Mouse (Mus musculus) G1E (cell line): ENCODE data around the gene Cd9. TPM values are rescaled to one million over a fixed set of nuclear protein-coding genes. Genes with fewer than 3 reads are reported as not detected.

Experiments used
- ATAC-seq: 2 replicates; pipeline ENCODE4 v1.8.0; 2016; ENCODE audit warnings: mild to moderate bottlenecking; ENCODE audit not compliant: insufficient number of reproducible peaks, poor library complexity, low FRiP score, severe bottlenecking; ENCODE audit errors: extremely low read depth
- DNase-seq: peaks from one replicate; pipeline ENCODE4 v3.0.0; 2012; ENCODE audit warnings: low spot score
- H3K27me3 ChIP-seq: 2 replicates; pipeline ENCODE4 v1.6.1; 2012; ENCODE audit warnings: mild to moderate bottlenecking, low read length, inconsistent platforms; ENCODE audit not compliant: insufficient read depth
- H3K36me3 ChIP-seq: replicated peaks from 2 replicates; pipeline ENCODE3; 2012; ENCODE audit warnings: mild to moderate bottlenecking, inconsistent platforms
- H3K4me1 ChIP-seq: 2 replicates; pipeline ENCODE4 v1.6.1; 2012; ENCODE audit warnings: low read depth, low read length, inconsistent platforms, mixed read lengths; ENCODE audit not compliant: insufficient read depth
- H3K4me3 ChIP-seq: 2 replicates; pipeline ENCODE4 v1.5.1; 2012; ENCODE audit warnings: low read depth, mild to moderate bottlenecking, inconsistent platforms, low read length, moderate library complexity, mixed read lengths
- H3K9me3 ChIP-seq: replicated peaks from 2 replicates; pipeline ENCODE4 v1.6.1; 2012; ENCODE audit warnings: inconsistent platforms
- CTCF ChIP-seq: IDR thresholded peaks from 2 replicates; pipeline ENCODE4 v1.5.1; 2012; ENCODE audit warnings: low read depth, low read length, inconsistent platforms, mixed read lengths
- GATA1 ChIP-seq: IDR thresholded peaks from 2 replicates; pipeline ENCODE4 v1.6.1; 2012; ENCODE audit warnings: borderline replicate concordance, low read length, inconsistent platforms, mixed read lengths
- GATA2 ChIP-seq: IDR thresholded peaks from 2 replicates; pipeline ENCODE4 v1.6.1; 2012; ENCODE audit warnings: low read depth, low read length, inconsistent platforms, borderline replicate concordance
- POLR2AphosphoS5 ChIP-seq: IDR thresholded peaks from 2 replicates; pipeline ENCODE4 v1.6.1; 2012; ENCODE audit warnings: low read depth, low read length, inconsistent platforms; ENCODE audit not compliant: insufficient replicate concordance
- TAL1 ChIP-seq: conservative IDR thresholded peaks from 2 replicates; pipeline ENCODE4 v1.6.1; 2012; ENCODE audit warnings: low read depth, low read length, inconsistent platforms, mixed read lengths
- polyA plus RNA-seq: library from polyadenylated mRNA; stranded (reverse); fragments of >175 nt; gene quantifications from 2 replicates; pipeline ENCODE4 v1.2.3, GENCODE M21; 2012
- total RNA-seq, 2 experiments: library from RNA; stranded (forward) in 1 of 2; stranded (reverse) in 1 of 2; fragments of 200-1000 nt in 1 of 2; fragments of >200 nt in 1 of 2; fragmentation: Nextera tagmentation in 1 of 2; gene quantifications; 2 replicates each; pipeline ENCODE4 v1.2.3; 2014 to 2017

The Cd9 gene
- total and polyA plus RNA-seq, 3 experiments = not detected

GRCm38 (mm10) chr6:125506427-125506826, 11.8 kb upstream of the Cd9 start:
- DNase-seq (no peak), ATAC-seq (no peak)
- TF ChIP-seq TAL1 (no peak), CTCF (no peak), POLR2AphosphoS5 (no peak), GATA1 (no peak), GATA2 (no peak)
- Histone ChIP-seq H3K9me3 (peaks cover 61% of the 10 kb centered on the region), H3K4me3 (no peak overlapping the region), H3K36me3 (no peaks in the 10 kb centered on the region), H3K27me3 (no peaks in the 10 kb centered on the region), H3K4me1 (no peaks in the 10 kb centered on the region)

GRCm38 (mm10) chr6:125504622-125505355, 10.2 kb upstream of the Cd9 start:
- no peak for DNase-seq
- Histone ChIP-seq H3K4me1 (no peaks in the 10 kb centered on the region), H3K27me3 (no peaks in the 10 kb centered on the region), H3K36me3 (no peaks in the 10 kb centered on the region), H3K9me3 (peaks cover 56% of the 10 kb centered on the region), H3K4me3 (no peak overlapping the region)
- no peak for ATAC-seq
- TF ChIP-seq GATA2 (no peak), CTCF (no peak), TAL1 (no peak), POLR2AphosphoS5 (no peak), GATA1 (no peak)

GRCm38 (mm10) chr6:125503186-125503802, 8.7 kb upstream of the Cd9 start:
- ATAC-seq (no peak), DNase-seq (no peak)
- H3K9me3 ChIP-seq = peaks cover 58% of the 10 kb centered on the region
- no peaks in the 10 kb centered on the region for H3K36me3 ChIP-seq
- H3K4me3 ChIP-seq = no peak overlapping the region
- TF ChIP-seq GATA1 (no peak), TAL1 (no peak), POLR2AphosphoS5 (no peak)
- H3K4me1 ChIP-seq = no peaks in the 10 kb centered on the region
- H3K27me3 ChIP-seq = no peaks in the 10 kb centered on the region

- Histone ChIP-seq H3K9me3 (peaks cover 65% of the 10 kb centered on the region), H3K36me3 (no peaks in the 10 kb centered on the region), H3K27me3 (no peaks in the 10 kb centered on the region), H3K4me3 (no peak overlapping the region), H3K4me1 (no peaks in the 10 kb centered on the region)
- DNase-seq (no peak), ATAC-seq (no peak)
- TF ChIP-seq POLR2AphosphoS5 (no peak), CTCF (0 out of 2 replicates have a peak, but pooled peaks have one; percentile 19)
Observed at GRCm38 (mm10) chr6:125498062-125498461, 3.5 kb upstream of the Cd9 start.

GRCm38 (mm10) chr6:125496417-125496816, 1.8 kb upstream of the Cd9 start:
- no peak overlapping the region for H3K4me3 ChIP-seq
- ATAC-seq (no peak), DNase-seq (no peak)
- H3K4me1 ChIP-seq = no peaks in the 10 kb centered on the region
- peaks cover 73% of the 10 kb centered on the region for H3K9me3 ChIP-seq
- no peaks in the 10 kb centered on the region for H3K27me3 ChIP-seq
- no peaks in the 10 kb centered on the region for H3K36me3 ChIP-seq
- no peak for TF ChIP-seq TAL1
- no peak for TF ChIP-seq GATA2
- TF ChIP-seq CTCF = no peak
- no peak for TF ChIP-seq POLR2AphosphoS5
- TF ChIP-seq GATA1 = no peak

- no peaks in the 10 kb centered on the region for H3K36me3 ChIP-seq
- no peaks in the 10 kb centered on the region for H3K4me1 ChIP-seq
- ATAC-seq = no peak
- H3K9me3 ChIP-seq = peaks cover 75% of the 10 kb centered on the region
- no peaks in the 10 kb centered on the region for H3K27me3 ChIP-seq
- H3K4me3 ChIP-seq = no peak overlapping the region
- no peak for DNase-seq
- TF ChIP-seq TAL1 (no peak), GATA1 (no peak), GATA2 (no peak), CTCF (no peak), POLR2AphosphoS5 (no peak)
Observed at GRCm38 (mm10) chr6:125495361-125495760, 770 bp upstream of the Cd9 start.
